ENCODE assay signal across 8 mouse cellular contexts in the genomic region with DNA sequence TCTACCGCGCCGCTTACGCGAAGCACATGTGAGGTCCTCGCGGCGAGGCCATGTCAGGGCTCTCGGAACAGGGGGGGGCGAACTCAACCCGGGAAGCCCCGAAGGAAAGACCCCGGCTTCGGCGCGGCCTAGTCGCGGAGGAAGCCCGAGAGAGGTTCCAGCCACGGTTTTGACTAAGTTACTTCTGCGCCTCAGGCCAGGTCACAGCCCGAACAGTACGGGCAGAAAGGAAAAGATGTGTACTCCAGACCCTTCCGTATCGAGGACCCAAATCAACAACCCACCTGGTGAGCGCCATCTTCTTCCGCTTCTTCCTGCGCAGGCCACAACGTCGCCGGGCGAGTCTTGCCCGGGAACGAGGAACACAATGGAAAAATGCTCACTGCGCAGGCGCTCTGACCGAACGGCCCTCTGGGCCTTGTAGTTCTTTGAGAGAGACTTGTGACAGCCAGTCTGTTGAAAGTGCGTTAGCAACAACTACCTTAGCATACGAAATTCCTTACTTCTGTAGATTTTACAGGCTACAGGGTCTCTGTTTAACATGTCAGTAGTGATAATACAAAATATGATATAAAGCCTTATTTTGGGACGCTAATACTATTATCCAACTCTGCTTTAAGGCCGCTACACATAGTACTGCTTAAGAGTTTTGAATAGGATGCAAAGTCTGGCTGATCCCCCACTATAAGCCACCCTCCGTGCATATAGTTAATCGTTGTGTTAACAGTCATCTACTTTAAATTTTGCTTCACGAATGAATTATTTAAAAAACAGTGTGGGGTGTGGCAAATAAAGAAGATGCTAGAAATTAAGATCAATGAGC. TPM values are rescaled to one million over a fixed set of nuclear protein-coding genes. Genes with fewer than 3 reads are reported as not detected.
DNase-seq lines count a peak whose midpoint lies in the region; ATAC-seq and TF ChIP-seq lines count a peak whose summit lies in the region.

A gene (minus strand): TSS at position 311 of the 823 bp plus-strand sequence.

- DNase-seq in heart, postnatal 10 days = peak; percentile 96
- peak; percentile 97 for DNase-seq in large intestine, adult 2 months (ENCODE audit: low read depth, low spot score)
- peak; percentile 94 for DNase-seq in liver, postnatal 0 days
- peak; percentile 94 for DNase-seq in testis, postnatal 10 days (ENCODE audit: low spot score)

- ATAC-seq in cerebellum, adult (ENCODE audit: insufficient number of reproducible peaks, low FRiP score, low TSS enrichment) = peak; percentile 99
- peak; percentile 99 for ATAC-seq in forebrain, embryonic 13.5 days
- ATAC-seq in liver, postnatal 0 days = peak; percentile 97
- ATAC-seq in neural tube, embryonic 14.5 days (ENCODE audit: low read depth) = peak; percentile 97

- H3K4me3 ChIP-seq in ES-Bruce4 (ENCODE audit: low read depth, low read length) = peak within 1 kb of the TSS; percentile 93
- peak within 1 kb of the TSS; percentile 79 for H3K4me3 ChIP-seq in forebrain, embryonic 13.5 days
- peak within 1 kb of the TSS; percentile 77 for H3K4me3 ChIP-seq in liver, postnatal 0 days (ENCODE audit: low read depth, low read length)
- H3K4me3 ChIP-seq in neural tube, embryonic 14.5 days (ENCODE audit: low read depth, low read length) = peak within 1 kb of the TSS; percentile 61

- H3K4me2 ChIP-seq in forebrain, embryonic 13.5 days = peak within 1 kb of the TSS; percentile 71
- peak within 1 kb of the TSS; percentile 78 for H3K4me2 ChIP-seq in liver, postnatal 0 days (ENCODE audit: low read depth, low read length)
- peak within 1 kb of the TSS; percentile 66 for H3K4me2 ChIP-seq in neural tube, embryonic 14.5 days (ENCODE audit: low read depth, low read length)

- no peak within 1 kb of the TSS for H3K27ac ChIP-seq in ES-Bruce4 (ENCODE audit: insufficient read depth, low read length)
- H3K27ac ChIP-seq in forebrain, embryonic 13.5 days = peak within 1 kb of the TSS; percentile 75
- peak within 1 kb of the TSS; percentile 82 for H3K27ac ChIP-seq in liver, postnatal 0 days (ENCODE audit: low read depth)
- peak within 1 kb of the TSS; percentile 86 for H3K27ac ChIP-seq in neural tube, embryonic 14.5 days (ENCODE audit: low read depth, low read length)

- 2% methylated on average over 45 of the region's 45 CpGs for WGBS in forebrain, embryonic 13.5 days
- WGBS in large intestine, adult 2 months = 3% methylated on average over 45 of the region's 45 CpGs
- WGBS in liver, postnatal 0 days (ENCODE audit: insufficient replicate concordance) = 3% methylated on average over 44 of the region's 45 CpGs
- WGBS in neural tube, embryonic 14.5 days = 3% methylated on average over 45 of the region's 45 CpGs

- peak; percentile 69 for TF ChIP-seq POLR2A in ES-Bruce4 (IDR thresholded peaks at IDR 0.05; ENCODE audit: insufficient read depth, low read length)

- H3K27me3 ChIP-seq in ES-Bruce4 (ENCODE audit: control insufficient read depth, insufficient read depth, low read length, poor library complexity, severe bottlenecking) = no peaks in the 10 kb centered on the region
- peaks cover 4% of the 10 kb centered on the region for H3K27me3 ChIP-seq in forebrain, embryonic 13.5 days
- H3K27me3 ChIP-seq in liver, postnatal 0 days (ENCODE audit: insufficient read depth, low read length) = no peaks in the 10 kb centered on the region
- no peaks in the 10 kb centered on the region for H3K27me3 ChIP-seq in neural tube, embryonic 14.5 days (ENCODE audit: control insufficient read depth, insufficient read depth, low read length)

- peaks cover 21% of the 10 kb centered on the region for H3K36me3 ChIP-seq in ES-Bruce4 (ENCODE audit: control insufficient read depth, insufficient read depth, low read length, poor library complexity, severe bottlenecking)
- peaks cover 14% of the 10 kb centered on the region for H3K36me3 ChIP-seq in forebrain, embryonic 13.5 days (ENCODE audit: poor library complexity, severe bottlenecking)
- H3K36me3 ChIP-seq in liver, postnatal 0 days (replicated peaks; ENCODE audit: insufficient read depth, low read length) = peaks cover 9% of the 10 kb centered on the region
- peaks cover 6% of the 10 kb centered on the region; the same call in 1 of the 2 replicates for H3K36me3 ChIP-seq in neural tube, embryonic 14.5 days (ENCODE audit: control insufficient read depth, insufficient read depth, low read length)

- TF ChIP-seq CTCF in ES-Bruce4 (IDR thresholded peaks at IDR 0.05; ENCODE audit: low read depth, low read length) = no peak
- TF ChIP-seq CTCF in liver, postnatal 0 days (IDR thresholded peaks at IDR 0.05; ENCODE audit: low read depth) = no peak

- peak within 1 kb of the TSS; percentile 93 for H3K9ac ChIP-seq in ES-Bruce4 (ENCODE audit: low read depth, poor library complexity, severe bottlenecking)
- H3K9ac ChIP-seq in forebrain, embryonic 13.5 days = peak within 1 kb of the TSS; percentile 92
- peak within 1 kb of the TSS; percentile 93 for H3K9ac ChIP-seq in liver, postnatal 0 days (replicated peaks)
- H3K9ac ChIP-seq in neural tube, embryonic 14.5 days (replicated peaks; ENCODE audit: low read depth, low read length) = peak within 1 kb of the TSS; percentile 71

- intact Hi-C loops in heart, postnatal 10 days (cut with DNase I) = no loop called here

- H3K4me1 ChIP-seq in ES-Bruce4 (ENCODE audit: control insufficient read depth, insufficient read depth, low read length) = peaks cover under 1% of the 10 kb centered on the region
- H3K4me1 ChIP-seq in forebrain, embryonic 13.5 days = peaks cover 20% of the 10 kb centered on the region
- peaks cover 17% of the 10 kb centered on the region for H3K4me1 ChIP-seq in liver, postnatal 0 days (ENCODE audit: insufficient read depth)
- H3K4me1 ChIP-seq in neural tube, embryonic 14.5 days (ENCODE audit: control insufficient read depth, insufficient read depth, low read length) = peaks cover 12% of the 10 kb centered on the region

- 0 out of 2 replicates have a peak, but pooled peaks have one; percentile 15 for TF ChIP-seq EP300 in ES-Bruce4 (IDR thresholded peaks at IDR 0.05; ENCODE audit: insufficient read depth, low read depth, low read length)
- peak; percentile 59; the same call in 1 of the 2 replicates for TF ChIP-seq EP300 in liver, postnatal 0 days (IDR thresholded peaks at IDR 0.05; ENCODE audit: low read depth)

- no peaks in the 10 kb centered on the region for H3K9me3 ChIP-seq in ES-Bruce4 (replicated peaks; ENCODE audit: control insufficient read depth, insufficient read depth, low read length, poor library complexity, severe bottlenecking)
- no peaks in the 10 kb centered on the region for H3K9me3 ChIP-seq in forebrain, embryonic 13.5 days (replicated peaks)
- no peaks in the 10 kb centered on the region for H3K9me3 ChIP-seq in liver, postnatal 0 days (ENCODE audit: low read length)
- no peaks in the 10 kb centered on the region for H3K9me3 ChIP-seq in neural tube, embryonic 14.5 days (ENCODE audit: control insufficient read depth, low read length)

RNA-seq across cellular contexts. Expression of the gene that starts here (rescaled TPM):
- polyA plus RNA-seq in ES-Bruce4 (2011; ENCODE audit: insufficient read depth, insufficient read length, low read depth, missing spikeins) = 95.4 and 105 TPM in 2 replicates
- polyA plus RNA-seq in forebrain, embryonic 13.5 days (2015; fragmentation: Nextera tagmentation; extraction: Ambion mirVana) = 146 and 151 TPM in 2 replicates
- 10 to 100 TPM; 47.1 to 53.2 TPM for total RNA-seq in heart, postnatal 10 days (2021)
- 8.9 and 9.9 TPM in 2 replicates for polyA plus RNA-seq in large intestine, adult 2 months (2012; rRNA removed)
- 41.3 and 42.0 TPM in 2 replicates for polyA plus RNA-seq in liver, postnatal 0 days (2015; fragmentation: Nextera tagmentation; extraction: Ambion mirVana)
- 101 and 112 TPM in 2 replicates for polyA plus RNA-seq in neural tube, embryonic 14.5 days (2014; fragmentation: Nextera tagmentation; extraction: Ambion mirVana)
